ENCODE assay signal across 8 mouse cellular contexts in the genomic region with DNA sequence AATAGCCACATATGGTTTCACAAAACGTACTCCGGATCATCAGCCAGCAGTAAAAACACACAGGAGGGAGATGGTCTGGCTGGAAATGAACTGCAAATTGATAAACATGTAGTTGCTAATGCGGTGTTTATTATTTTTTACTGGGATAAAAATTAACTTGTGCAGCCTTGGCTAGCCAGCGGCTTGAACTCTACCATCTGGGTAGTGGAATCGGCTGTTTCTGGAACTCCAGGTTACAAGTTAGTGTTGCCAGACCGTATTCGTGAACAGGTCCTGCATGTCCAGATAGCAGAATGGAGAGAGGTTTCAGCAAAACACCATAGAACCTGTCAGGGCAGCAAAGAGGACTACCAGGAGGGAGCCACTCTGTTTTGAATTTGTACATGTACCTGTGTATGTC.
DNase-seq lines count a peak whose midpoint lies in the region; ATAC-seq and TF ChIP-seq lines count a peak whose summit lies in the region.

No protein-coding gene starts in this region.

- peak; percentile 92 for DNase-seq in liver, adult 2 months (ENCODE audit: extremely low read depth, low read depth, low spot score)
- DNase-seq in liver: no peak
- DNase-seq in limb, embryonic 14.5 days (ENCODE audit: low spot score): no peak
- DNase-seq in spleen, postnatal 10 days (ENCODE audit: low spot score in 2 of 2): no peak
- no peak for DNase-seq in urinary bladder, adult 18-20 months (ENCODE audit: low spot score in 2 of 2)

- TF ChIP-seq CTCF in liver, adult 2 months (IDR thresholded peaks at IDR 0.05; ENCODE audit: low read depth, low read length): no peak
- no peak for TF ChIP-seq CTCF in olfactory bulb, adult 2 months (IDR thresholded peaks at IDR 0.05; ENCODE audit: insufficient read depth, low read depth, low read length)

- no peak for TF ChIP-seq POLR2A in liver, adult 2 months (IDR thresholded peaks at IDR 0.05; ENCODE audit: extremely low read depth, insufficient read depth, low read length)
- TF ChIP-seq POLR2A in limb, embryonic 14.5 days (IDR thresholded peaks at IDR 0.05; ENCODE audit: borderline replicate concordance, extremely low read depth, insufficient read depth, insufficient read length): no peak
- no peak for TF ChIP-seq POLR2A in olfactory bulb, adult 2 months (IDR thresholded peaks at IDR 0.05; ENCODE audit: insufficient read depth, low read depth, low read length)

- no peak overlapping the region for H3K4me2 ChIP-seq in hindbrain, embryonic 13.5 days
- no peak overlapping the region for H3K4me2 ChIP-seq in limb, embryonic 14.5 days (replicated peaks; ENCODE audit: low read depth, low read length, severe bottlenecking)

- H3K4me1 ChIP-seq in liver, adult 2 months (ENCODE audit: control insufficient read depth, insufficient read depth, low read length): peaks cover 37% of the 10 kb centered on the region
- H3K4me1 ChIP-seq in hindbrain, embryonic 13.5 days (replicated peaks): peaks cover 47% of the 10 kb centered on the region
- H3K4me1 ChIP-seq in limb, embryonic 14.5 days (ENCODE audit: control insufficient read depth, insufficient read depth, low read length): peaks cover 45% of the 10 kb centered on the region
- peaks cover 21% of the 10 kb centered on the region for H3K4me1 ChIP-seq in olfactory bulb, adult 2 months (ENCODE audit: control insufficient read depth, insufficient read depth, low read length)

- no peak for ATAC-seq in hindbrain, embryonic 13.5 days (ENCODE audit: low FRiP score)
- no peak for ATAC-seq in limb, embryonic 14.5 days (ENCODE audit: low FRiP score, low read depth)
- no peak for ATAC-seq in CD4-positive, CD25-positive, alpha-beta regulatory T cell, adult 4 months

- H3K27me3 ChIP-seq in liver, adult 2 months (ENCODE audit: control insufficient read depth, insufficient read depth, low read length): no peaks in the 10 kb centered on the region
- H3K27me3 ChIP-seq in hindbrain, embryonic 13.5 days: no peaks in the 10 kb centered on the region
- H3K27me3 ChIP-seq in limb, embryonic 14.5 days (ENCODE audit: control insufficient read depth, insufficient read depth, low read length): no peaks in the 10 kb centered on the region

- H3K4me3 ChIP-seq in liver, adult 2 months (ENCODE audit: insufficient read depth, low read depth, low read length): no peak overlapping the region
- no peak overlapping the region for H3K4me3 ChIP-seq in hindbrain, embryonic 13.5 days
- H3K4me3 ChIP-seq in limb, embryonic 14.5 days (replicated peaks; ENCODE audit: low read length): no peak overlapping the region
- no peak overlapping the region for H3K4me3 ChIP-seq in olfactory bulb, adult 2 months (ENCODE audit: insufficient read depth, low read depth, low read length)

- peak overlapping the region; percentile 58 for H3K9ac ChIP-seq in liver, adult 2 months (ENCODE audit: low read depth, low read length)
- no peak overlapping the region for H3K9ac ChIP-seq in hindbrain, embryonic 13.5 days
- H3K9ac ChIP-seq in limb, embryonic 14.5 days (ENCODE audit: low read depth, low read length, severe bottlenecking): no peak overlapping the region

- H3K79me2 ChIP-seq in liver, adult 2 months (ENCODE audit: control insufficient read depth, insufficient read depth, low read length): no peaks in the 10 kb centered on the region

- no peaks in the 10 kb centered on the region for H3K9me3 ChIP-seq in hindbrain, embryonic 13.5 days
- no peaks in the 10 kb centered on the region for H3K9me3 ChIP-seq in limb, embryonic 14.5 days (ENCODE audit: control insufficient read depth, low read length)

- WGBS in liver, adult 2 months: 24% methylated on average over 7 of the region's 7 CpGs
- 78% methylated on average over 7 of the region's 7 CpGs for WGBS in hindbrain, embryonic 13.5 days
- 38% methylated on average over 7 of the region's 7 CpGs for WGBS in limb, embryonic 14.5 days
- 85% methylated on average over 7 of the region's 7 CpGs for WGBS in olfactory bulb, adult 2 months

- peak overlapping the region; percentile 89 for H3K27ac ChIP-seq in liver, adult 2 months (replicated peaks; ENCODE audit: insufficient read depth, low read depth, low read length)
- H3K27ac ChIP-seq in hindbrain, embryonic 13.5 days: peak overlapping the region; percentile 92
- H3K27ac ChIP-seq in limb, embryonic 14.5 days (replicated peaks; ENCODE audit: low read depth, low read length): peak overlapping the region; percentile 89
- H3K27ac ChIP-seq in olfactory bulb, adult 2 months (ENCODE audit: insufficient read depth, low read depth, low read length): peak overlapping the region; percentile 80; the same call in 1 of the 2 replicates

- H3K36me3 ChIP-seq in liver, adult 2 months (ENCODE audit: control insufficient read depth, insufficient read depth, low read length): no peaks in the 10 kb centered on the region
- H3K36me3 ChIP-seq in hindbrain, embryonic 13.5 days: no peaks in the 10 kb centered on the region
- H3K36me3 ChIP-seq in limb, embryonic 14.5 days (ENCODE audit: control insufficient read depth, insufficient read depth, low read length): no peaks in the 10 kb centered on the region
